Mouse (Mus musculus) heart, embryonic 14.5 days (tissue): ENCODE data around the gene Hs3st5. TPM values are rescaled to one million over a fixed set of nuclear protein-coding genes. Genes with fewer than 3 reads are reported as not detected.

Experiments used
- ATAC-seq: fragments of 200-750 bp; cut with Nextera tagmentation; 2 replicates; pipeline ENCODE4 v1.8.0; 2017; ENCODE audit warnings: low read depth, moderate TSS enrichment; ENCODE audit not compliant: insufficient number of reproducible peaks, insufficient read depth, low FRiP score
- H3K27ac ChIP-seq, 2 experiments: fragments of 200-500 bp in 1 of 2; fragments of 300-500 bp in 1 of 2; sonication (generic) in 1 of 2; replicated peaks in 1 of 2; 2 replicates each; pipeline ENCODE4 v1.5.1; 2012 to 2014; ENCODE audit warnings: low read depth in 2 of 2, low read length in 2 of 2, control low read depth in 1 of 2, mild to moderate bottlenecking in 1 of 2, mixed read lengths in 1 of 2; ENCODE audit not compliant: control insufficient read depth in 1 of 2, insufficient read depth in 1 of 2
- H3K27me3 ChIP-seq: fragments of 300-500 bp; sonication (generic); 2 replicates; pipeline ENCODE4 v1.6.1; 2014; ENCODE audit warnings: mild to moderate bottlenecking, low read length, control low read depth; ENCODE audit not compliant: control insufficient read depth, insufficient read depth
- H3K36me3 ChIP-seq: fragments of 300-500 bp; sonication (generic); 2 replicates; pipeline ENCODE4 v1.6.1; 2014; ENCODE audit warnings: mild to moderate bottlenecking, control low read depth, low read length, mixed read lengths; ENCODE audit not compliant: control insufficient read depth, insufficient read depth
- H3K4me1 ChIP-seq, 2 experiments: fragments of 200-500 bp in 1 of 2; fragments of 300-500 bp in 1 of 2; sonication (generic) in 1 of 2; 2 replicates each; pipeline ENCODE4 v1.6.1; 2012 to 2014; ENCODE audit warnings: low read length in 2 of 2, control low read depth in 1 of 2, mixed read lengths in 1 of 2; ENCODE audit not compliant: control insufficient read depth in 2 of 2, insufficient read depth in 2 of 2
- H3K4me2 ChIP-seq: fragments of 300-500 bp; sonication (generic); 2 replicates; pipeline ENCODE4 v1.6.1; 2014; ENCODE audit warnings: mild to moderate bottlenecking, low read length
- H3K4me3 ChIP-seq, 2 experiments: fragments of 200-500 bp in 1 of 2; fragments of 300-500 bp in 1 of 2; sonication (generic) in 1 of 2; 2 replicates each; pipeline ENCODE4 v1.5.1; 2012 to 2014; ENCODE audit warnings: low read length in 2 of 2, mild to moderate bottlenecking in 2 of 2, control low read depth in 1 of 2, low read depth in 1 of 2, moderate library complexity in 1 of 2; ENCODE audit not compliant: control insufficient read depth in 1 of 2, insufficient read depth in 1 of 2
- H3K9ac ChIP-seq: fragments of 300-500 bp; sonication (generic); 2 replicates; pipeline ENCODE4 v1.6.1; 2014; ENCODE audit warnings: mild to moderate bottlenecking, low read length
- H3K9me3 ChIP-seq: fragments of 300-500 bp; sonication (generic); 2 replicates; pipeline ENCODE4 v1.6.1; 2016; ENCODE audit warnings: low read length, control low read depth; ENCODE audit not compliant: control insufficient read depth
- WGBS: fragments of 180-500 bp; shearing (Covaris S2); extraction: QIAGEN DNeasy Blood & Tissue Kit; methylation state at CpG from one replicate; pipeline ENCODE4 v1.1.7; 2014; 5-methylcytosine and 5-hydroxymethylcytosine counted together
- polyA plus RNA-seq: library from polyadenylated mRNA; unstranded; fragments of >200 nt; fragmentation: Nextera tagmentation; extraction: Ambion mirVana; gene quantifications from 2 replicates; pipeline ENCODE4 v1.2.1, GENCODE M21; 2014

Hs3st5 gene
- polyA plus RNA-seq, 1 experiment from 2014 or later = 0.19 TPM

DNA sequence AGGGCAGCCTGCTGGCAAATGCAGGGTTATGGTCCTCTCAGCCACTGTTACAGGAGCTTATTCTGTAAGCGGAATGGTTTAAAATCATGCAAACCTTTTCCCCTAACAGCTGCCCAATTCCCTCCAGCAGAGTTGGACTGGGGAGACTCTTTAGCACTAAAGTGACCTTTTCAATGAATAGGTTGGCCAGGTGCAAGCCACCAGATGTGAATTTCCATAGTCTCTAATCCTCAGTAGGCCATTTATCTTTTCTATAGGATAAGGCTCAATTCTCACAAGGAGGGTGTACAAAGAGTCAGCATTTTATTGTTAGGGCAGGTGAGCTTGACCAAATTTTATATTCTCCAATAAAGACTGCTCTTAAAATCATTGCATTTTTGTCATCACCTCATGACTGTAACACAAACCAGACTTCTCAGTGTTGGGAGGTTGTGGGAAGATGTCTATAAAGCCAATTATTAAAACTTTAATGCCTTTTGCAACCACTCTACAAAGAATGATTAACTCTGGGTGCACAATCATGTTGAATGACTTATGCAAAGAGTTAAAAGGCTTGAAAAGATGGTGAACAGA, 21.8 kb upstream of the Hs3st5 start:
- ATAC-seq = no peak
- Histone ChIP-seq H3K4me1 (no peaks in the 10 kb centered on the region), H3K27ac (no peak overlapping the region), H3K36me3 (no peaks in the 10 kb centered on the region), H3K27me3 (no peaks in the 10 kb centered on the region), H3K9ac (no peak overlapping the region), H3K9me3 (no peaks in the 10 kb centered on the region), H3K4me2 (no peak overlapping the region), H3K4me3 (no peak overlapping the region)
- 79% methylated on average over 1 of the region's 1 CpGs for WGBS

GRCm38 (mm10) chr10:36493566-36493965, 13.0 kb upstream of the Hs3st5 start:
- 81% methylated on average over 1 of the region's 1 CpGs for WGBS
- ATAC-seq = no peak
- H3K4me2 ChIP-seq = no peak overlapping the region
- no peaks in the 10 kb centered on the region for H3K9me3 ChIP-seq
- H3K9ac ChIP-seq = no peak overlapping the region
- no peak overlapping the region for H3K27ac ChIP-seq
- no peak overlapping the region for H3K4me3 ChIP-seq
- no peaks in the 10 kb centered on the region for H3K36me3 ChIP-seq
- no peaks in the 10 kb centered on the region for H3K27me3 ChIP-seq
- H3K4me1 ChIP-seq = no peaks in the 10 kb centered on the region

DNA sequence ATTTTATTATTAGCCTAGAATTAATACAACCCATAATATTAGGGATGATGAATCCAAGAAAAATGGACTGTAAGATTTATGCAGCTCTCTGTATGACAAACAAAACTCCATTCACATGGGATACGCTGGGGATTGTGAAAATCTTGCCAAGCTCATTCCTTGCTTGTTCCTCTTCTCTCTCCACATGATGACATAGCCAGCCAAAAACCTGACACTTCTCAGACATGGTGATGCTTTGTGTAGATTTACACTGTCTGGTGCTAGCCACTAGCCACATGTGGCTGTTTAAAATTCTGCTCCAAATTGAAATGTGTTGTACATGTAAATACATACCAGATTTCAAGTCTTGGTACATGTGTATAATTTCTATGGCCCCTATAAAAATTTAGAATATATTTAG, 6.9 kb upstream of the Hs3st5 start:
- no peak overlapping the region for H3K4me2 ChIP-seq
- no peaks in the 10 kb centered on the region for H3K9me3 ChIP-seq
- no peak overlapping the region for H3K4me3 ChIP-seq
- H3K36me3 ChIP-seq = no peaks in the 10 kb centered on the region
- no peaks in the 10 kb centered on the region for H3K27me3 ChIP-seq
- no peak overlapping the region for H3K27ac ChIP-seq
- no peaks in the 10 kb centered on the region for H3K4me1 ChIP-seq
- 76% methylated on average over 1 of the region's 1 CpGs for WGBS
- no peak for ATAC-seq
- H3K9ac ChIP-seq = no peak overlapping the region

GRCm38 (mm10) chr10:36506033-36506726, 434 bp upstream of the Hs3st5 start:
- no peak overlapping the region for H3K9ac ChIP-seq
- no peak overlapping the region for H3K27ac ChIP-seq
- H3K4me1 ChIP-seq = peaks cover 4 to 6% of the 10 kb centered on the region in 2 experiments; a peak in 2 of 4 replicates
- H3K27me3 ChIP-seq = peaks cover 42% of the 10 kb centered on the region
- ATAC-seq = no peak
- WGBS = 10% methylated on average over 13 of the region's 13 CpGs
- peak overlapping the region; percentile 66 to 67 for H3K4me3 ChIP-seq
- H3K9me3 ChIP-seq = no peaks in the 10 kb centered on the region
- H3K36me3 ChIP-seq = no peaks in the 10 kb centered on the region
- peak overlapping the region; percentile 100 for H3K4me2 ChIP-seq

DNA sequence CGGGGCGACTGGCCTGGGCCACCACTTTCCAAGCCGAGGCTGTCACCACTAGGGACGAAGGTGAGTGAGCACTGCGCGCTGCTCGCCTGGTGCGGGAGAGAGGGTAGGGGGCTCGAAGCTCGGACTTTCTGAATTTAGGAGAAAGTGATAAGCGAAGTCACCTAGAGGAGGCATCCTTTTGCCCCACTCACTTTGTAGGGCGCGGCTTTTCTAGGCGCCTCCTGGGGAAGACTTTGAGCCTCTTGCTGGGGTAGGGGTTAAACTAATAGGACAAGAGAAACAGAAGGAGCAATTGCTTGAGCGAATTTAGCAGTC, 899 bp downstream of the Hs3st5 start:
- Histone ChIP-seq H3K27me3 (peaks cover 42% of the 10 kb centered on the region), H3K9me3 (no peaks in the 10 kb centered on the region), H3K4me2 (peak overlapping the region; percentile 100), H3K27ac (no peak overlapping the region), H3K36me3 (no peaks in the 10 kb centered on the region), H3K9ac (peak overlapping the region; percentile 63), H3K4me3 (peak overlapping the region; percentile 66 to 67), H3K4me1 (peaks cover 4 to 6% of the 10 kb centered on the region in 2 experiments; a peak in 2 of 4 replicates)
- WGBS = under 1% methylated on average over 15 of the region's 15 CpGs
- ATAC-seq = no peak

DNA sequence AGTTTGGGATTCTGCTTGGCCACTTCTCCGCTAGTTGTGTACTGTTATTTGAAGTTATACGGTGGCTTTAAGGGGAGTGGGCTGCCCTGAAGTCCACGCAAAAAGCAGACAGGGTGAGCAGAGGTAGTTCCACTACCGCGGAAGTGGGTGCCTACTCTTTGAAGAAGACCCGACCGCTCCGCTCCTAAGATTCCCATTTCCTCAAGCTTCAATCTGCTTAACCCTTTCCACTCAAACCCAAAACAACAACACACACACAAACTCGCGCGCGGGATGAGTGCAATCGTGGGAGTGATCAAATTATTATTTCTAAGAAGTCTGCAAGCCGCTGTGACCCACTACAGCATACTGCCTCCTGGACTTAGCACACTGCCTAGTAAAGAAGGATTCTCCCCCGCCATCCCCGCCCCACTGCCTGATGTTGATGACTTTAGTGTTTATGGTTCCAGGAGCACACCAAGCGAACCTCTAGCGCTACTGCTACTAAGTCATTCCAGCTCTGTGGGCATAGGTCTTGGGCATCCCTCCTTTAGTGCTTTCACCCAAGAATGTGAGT, 1.5 kb downstream of the Hs3st5 start:
- H3K27ac ChIP-seq = no peak overlapping the region
- H3K4me3 ChIP-seq = peak overlapping the region; percentile 66 to 67
- H3K9me3 ChIP-seq = no peaks in the 10 kb centered on the region
- WGBS = 0% methylated on average over 18 of the region's 18 CpGs
- H3K9ac ChIP-seq = no peak overlapping the region; the same call in 1 of the 2 replicates
- H3K4me2 ChIP-seq = peak overlapping the region; percentile 100
- no peaks in the 10 kb centered on the region for H3K36me3 ChIP-seq
- peaks cover 42% of the 10 kb centered on the region for H3K27me3 ChIP-seq
- H3K4me1 ChIP-seq = peaks cover 4 to 6% of the 10 kb centered on the region in 2 experiments; a peak in 2 of 4 replicates
- ATAC-seq = no peak

DNA sequence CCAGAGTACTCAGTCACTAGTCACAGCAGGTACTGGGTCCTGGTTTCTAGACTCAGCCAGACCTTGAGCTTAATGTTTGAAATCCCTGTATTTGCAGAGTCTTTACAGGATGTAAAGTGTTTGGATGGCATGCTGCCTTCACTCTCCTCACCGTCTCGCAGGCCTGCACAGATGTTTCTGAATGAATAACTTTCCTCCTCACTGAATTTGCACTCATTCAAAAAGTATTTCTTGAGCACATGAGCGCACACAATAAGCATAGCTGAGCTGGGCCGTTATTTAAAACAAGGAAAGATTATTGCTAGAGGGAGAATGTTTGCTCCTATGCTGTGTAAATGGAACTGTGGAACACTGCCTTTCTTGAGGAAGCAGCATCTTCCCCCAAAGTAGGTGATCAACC, 2.9 kb downstream of the Hs3st5 start:
- 70% methylated on average over 4 of the region's 4 CpGs for WGBS
- peaks cover 42% of the 10 kb centered on the region for H3K27me3 ChIP-seq
- no peaks in the 10 kb centered on the region for H3K9me3 ChIP-seq
- ATAC-seq = no peak
- no peaks in the 10 kb centered on the region for H3K36me3 ChIP-seq
- H3K27ac ChIP-seq = no peak overlapping the region
- no peak overlapping the region for H3K4me3 ChIP-seq
- peaks cover 4 to 6% of the 10 kb centered on the region in 2 experiments; a peak in 2 of 4 replicates for H3K4me1 ChIP-seq
- H3K4me2 ChIP-seq = no peak overlapping the region
- H3K9ac ChIP-seq = no peak overlapping the region
